ENCODE assay signal across 17 mouse cellular contexts in the genomic region with DNA sequence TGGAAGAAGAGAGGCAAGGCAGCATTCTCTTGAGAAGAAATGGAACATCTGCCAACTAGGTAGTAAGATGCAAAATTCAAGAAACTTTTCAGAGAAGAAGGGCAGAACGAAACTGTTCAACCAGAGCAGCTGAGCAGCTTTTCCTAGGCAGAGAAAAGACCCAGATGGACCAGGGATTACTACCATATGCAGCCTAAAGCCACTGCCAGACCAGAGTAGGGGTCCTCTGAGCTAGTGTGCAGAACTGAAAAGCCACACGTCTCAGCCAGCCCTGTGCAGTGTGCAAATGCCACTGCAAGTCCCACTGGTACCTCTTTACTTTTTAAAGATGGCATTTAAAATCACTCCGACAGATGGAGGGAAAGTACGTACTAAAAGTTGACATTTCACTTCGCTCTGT.
"Had no signal": no experiment of that assay in that cellular context is flagged by ENCODE, and none has a peak within 500 bp of the region (broad histone marks: within the 10 kb centered on the region; RNA-seq: fewer than 3 reads in every experiment).

No protein-coding gene starts in this region.

- H3K9me3 ChIP-seq: lung, embryonic 15.5 days; midbrain, embryonic 13.5 days; midbrain, embryonic 15.5 days; neural tube, embryonic 12.5 days; stomach, embryonic 15.5 days had no signal

- H3K4me2 ChIP-seq: lung, embryonic 15.5 days; midbrain, embryonic 11.5 days; midbrain, embryonic 13.5 days; midbrain, embryonic 15.5 days; neural tube, embryonic 12.5 days; stomach, embryonic 15.5 days had no signal

- DNase-seq: lung, adult 2 months; lung, postnatal 14 days; lung, postnatal 36 days; right cerebral cortex, postnatal 14 days; thymus, adult 2 months; thymus, postnatal 25 days; thymus, postnatal 4 days had no signal

- H3K9ac ChIP-seq: lung, embryonic 15.5 days; midbrain, embryonic 13.5 days; midbrain, embryonic 15.5 days; neural tube, embryonic 12.5 days; stomach, embryonic 15.5 days had no signal

- H3K4me3 ChIP-seq: lung, embryonic 15.5 days; megakaryocyte, embryonic 14.5 days; midbrain, embryonic 13.5 days; midbrain, embryonic 15.5 days; neural tube, embryonic 12.5 days; stomach, embryonic 15.5 days had no signal

- H3K27me3 ChIP-seq: lung, embryonic 15.5 days; megakaryocyte, embryonic 14.5 days; midbrain, embryonic 13.5 days; midbrain, embryonic 15.5 days; neural tube, embryonic 12.5 days; stomach, embryonic 15.5 days had no signal

- H3K36me3 ChIP-seq: lung, embryonic 15.5 days; midbrain, embryonic 13.5 days; midbrain, embryonic 15.5 days; neural tube, embryonic 12.5 days; stomach, embryonic 15.5 days had no signal

- H3K4me1 ChIP-seq: lung, embryonic 15.5 days; midbrain, embryonic 13.5 days; midbrain, embryonic 15.5 days; neural tube, embryonic 12.5 days; stomach, embryonic 15.5 days had no signal

- H3K27ac ChIP-seq: lung, embryonic 15.5 days; macrophage; midbrain, embryonic 13.5 days; midbrain, embryonic 15.5 days; neural tube, embryonic 12.5 days; stomach, embryonic 15.5 days; stomach, postnatal 0 days had no signal

- ATAC-seq: lung, postnatal 0 days; midbrain, embryonic 13.5 days; midbrain, embryonic 15.5 days had no signal
